In genomic region chr1:151845926-151846782, GRCm38 (mm10) we compare ENCODE assay signal across 9 mouse cellular contexts.
DNase-seq lines count a peak whose midpoint lies in the region; ATAC-seq and TF ChIP-seq lines count a peak whose summit lies in the region.
"Had no signal": no experiment of that assay in that cellular context is flagged by ENCODE, and none has a peak within 500 bp of the region (broad histone marks: within the 10 kb centered on the region; RNA-seq: fewer than 3 reads in every experiment).

No protein-coding gene starts in this region.

- H3K4me1 ChIP-seq in hindbrain, embryonic 13.5 days (replicated peaks) = peaks cover 16% of the 10 kb centered on the region
- H3K4me1 ChIP-seq in hindbrain, embryonic 12.5 days = peaks cover 9% of the 10 kb centered on the region
- no peaks in the 10 kb centered on the region for H3K4me1 ChIP-seq in cerebellum, adult 2 months (ENCODE audit: control insufficient read depth, insufficient read depth, low read length)
- no peaks in the 10 kb centered on the region for H3K4me1 ChIP-seq in midbrain, postnatal 0 days (ENCODE audit: insufficient read depth, low read length)
- no peaks in the 10 kb centered on the region for H3K4me1 ChIP-seq in forebrain, embryonic 11.5 days (replicated peaks; ENCODE audit: control insufficient read depth, insufficient read depth, low read length)

- peak overlapping the region; percentile 62 for H3K27ac ChIP-seq in hindbrain, embryonic 13.5 days
- no peak overlapping the region for H3K27ac ChIP-seq in hindbrain, embryonic 12.5 days
- H3K27ac ChIP-seq in cerebellum, adult 2 months (ENCODE audit: insufficient read depth, low read length) = no peak overlapping the region
- no peak overlapping the region for H3K27ac ChIP-seq in midbrain, postnatal 0 days (ENCODE audit: low read depth, low read length)
- no peak overlapping the region for H3K27ac ChIP-seq in forebrain, embryonic 11.5 days (ENCODE audit: low read depth, low read length)

- peak overlapping the region; percentile 23; the same call in 1 of the 2 replicates for H3K4me2 ChIP-seq in hindbrain, embryonic 13.5 days
- H3K4me2 ChIP-seq in hindbrain, embryonic 12.5 days (replicated peaks) = no peak overlapping the region
- H3K4me2 ChIP-seq in midbrain, postnatal 0 days (ENCODE audit: low read depth, low read length, poor library complexity, severe bottlenecking) = no peak overlapping the region
- H3K4me2 ChIP-seq in forebrain, embryonic 11.5 days (ENCODE audit: low read depth, low read length, severe bottlenecking) = no peak overlapping the region

- no peaks in the 10 kb centered on the region for H3K27me3 ChIP-seq in hindbrain, embryonic 13.5 days
- no peaks in the 10 kb centered on the region for H3K27me3 ChIP-seq in hindbrain, embryonic 12.5 days
- no peaks in the 10 kb centered on the region for H3K27me3 ChIP-seq in cerebellum, adult 2 months (ENCODE audit: control insufficient read depth, insufficient read depth, low read length)
- no peaks in the 10 kb centered on the region for H3K27me3 ChIP-seq in midbrain, postnatal 0 days (ENCODE audit: insufficient read depth, low read length)
- no peaks in the 10 kb centered on the region for H3K27me3 ChIP-seq in forebrain, embryonic 11.5 days (ENCODE audit: control insufficient read depth, insufficient read depth, low read length)

- WGBS in hindbrain, embryonic 13.5 days = 59% methylated on average over 19 of the region's 19 CpGs
- WGBS in hindbrain, embryonic 12.5 days = 57% methylated on average over 19 of the region's 19 CpGs
- 68% methylated on average over 19 of the region's 19 CpGs for WGBS in cerebellum, adult 2 months
- WGBS in midbrain, postnatal 0 days = 57% methylated on average over 19 of the region's 19 CpGs
- 64% methylated on average over 19 of the region's 19 CpGs for WGBS in forebrain, embryonic 11.5 days

- H3K9ac ChIP-seq in hindbrain, embryonic 13.5 days = no peak overlapping the region; the same call in 1 of the 2 replicates
- no peak overlapping the region for H3K9ac ChIP-seq in hindbrain, embryonic 12.5 days
- no peak overlapping the region for H3K9ac ChIP-seq in midbrain, postnatal 0 days (replicated peaks; ENCODE audit: low read length, poor library complexity, severe bottlenecking)
- no peak overlapping the region for H3K9ac ChIP-seq in forebrain, embryonic 11.5 days (ENCODE audit: low read length)

- TF ChIP-seq CTCF in cerebellum, adult 2 months (IDR thresholded peaks at IDR 0.05; ENCODE audit: borderline replicate concordance, insufficient read depth, low read depth, low read length) = peak; percentile 49; the same call in 1 of the 2 replicates
- peak; percentile 43 for TF ChIP-seq CTCF in midbrain, postnatal 0 days (IDR thresholded peaks at IDR 0.05)

- peak; percentile 41 for DNase-seq in ES-CJ7 (ENCODE audit: low read depth, low spot score)
- DNase-seq in cerebellum, adult 2 months = peak; percentile 24 to 39
- no peak for DNase-seq in midbrain, postnatal 0 days (ENCODE audit: low spot score)
- no peak for DNase-seq in retina, embryonic 14.5 days (ENCODE audit: low spot score)
- DNase-seq in forebrain, embryonic 11.5 days (ENCODE audit: low spot score) = no peak
- no peak for DNase-seq in layer of hippocampus, adult 8-10 months (ENCODE audit: low spot score in 2 of 2)
- DNase-seq: spleen, adult 18-20 months had no signal

- H3K36me3 ChIP-seq in hindbrain, embryonic 13.5 days = no peaks in the 10 kb centered on the region
- H3K36me3 ChIP-seq in hindbrain, embryonic 12.5 days = no peaks in the 10 kb centered on the region
- no peaks in the 10 kb centered on the region for H3K36me3 ChIP-seq in midbrain, postnatal 0 days (ENCODE audit: insufficient read depth, low read length)
- H3K36me3 ChIP-seq in forebrain, embryonic 11.5 days (ENCODE audit: control insufficient read depth, insufficient read depth, low read length) = no peaks in the 10 kb centered on the region

- no peak for TF ChIP-seq POLR2A in cerebellum, adult 2 months (IDR thresholded peaks at IDR 0.05; ENCODE audit: borderline replicate concordance, insufficient read depth, low read length)

- H3K4me3 ChIP-seq in hindbrain, embryonic 13.5 days = no peak overlapping the region
- no peak overlapping the region for H3K4me3 ChIP-seq in hindbrain, embryonic 12.5 days
- H3K4me3 ChIP-seq in cerebellum, adult 2 months (replicated peaks; ENCODE audit: insufficient read depth, low read depth, low read length) = no peak overlapping the region
- no peak overlapping the region for H3K4me3 ChIP-seq in midbrain, postnatal 0 days (ENCODE audit: low read depth, low read length)
- no peak overlapping the region for H3K4me3 ChIP-seq in forebrain, embryonic 11.5 days (ENCODE audit: low read depth, low read length)

- no peak for ATAC-seq in hindbrain, embryonic 13.5 days (ENCODE audit: low FRiP score)
- no peak for ATAC-seq in hindbrain, embryonic 12.5 days (ENCODE audit: low FRiP score)
- no peak for ATAC-seq in midbrain, postnatal 0 days (ENCODE audit: low FRiP score)
- no peak for ATAC-seq in forebrain, embryonic 11.5 days (replicated peaks; ENCODE audit: low FRiP score)

- H3K9me3 ChIP-seq in hindbrain, embryonic 13.5 days = no peaks in the 10 kb centered on the region
- H3K9me3 ChIP-seq in hindbrain, embryonic 12.5 days (replicated peaks) = no peaks in the 10 kb centered on the region
- H3K9me3 ChIP-seq in midbrain, postnatal 0 days (ENCODE audit: low read length) = no peaks in the 10 kb centered on the region
- H3K9me3 ChIP-seq in forebrain, embryonic 11.5 days (ENCODE audit: control insufficient read depth, low read length) = no peaks in the 10 kb centered on the region

Comparison
In these comparisons a context has a peak if more than half of its experiments do, and no peak if none do; other contexts are left out.
1. DNase-seq: peak in ES-CJ7 (single experiment) and cerebellum, adult 2 months (2 of 2); none in midbrain, postnatal 0 days (single experiment), retina, embryonic 14.5 days (single experiment), forebrain, embryonic 11.5 days (single experiment) and layer of hippocampus, adult 8-10 months (0 of 2).